Mouse (Mus musculus): ENCODE measurements at regions not wholly inside any gene's neighbourhood (a gene's known extent, or its start where the extent isn't known, plus 50 kb on each side); places are given as distances from the start of the nearest gene placed in this dataset.

DNA sequence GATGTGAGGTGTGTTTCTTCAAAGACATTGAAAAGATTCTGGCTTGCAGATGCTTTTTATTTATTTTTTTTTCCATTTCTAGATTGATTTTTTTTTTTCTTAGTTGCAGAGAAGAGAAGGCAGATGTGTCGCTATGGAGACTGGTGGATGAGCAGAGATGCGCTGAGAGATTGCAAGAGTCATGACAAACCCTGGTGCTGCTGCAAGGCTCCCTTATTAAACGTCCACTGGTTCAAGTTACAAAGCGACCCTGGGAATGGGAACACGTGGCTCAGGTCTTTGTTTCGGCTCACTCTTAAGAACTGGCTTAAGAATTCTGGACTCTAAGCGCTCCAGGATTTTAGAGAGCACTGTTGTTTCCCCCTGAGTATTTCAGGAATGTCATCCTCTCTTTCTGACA lies 403.1 kb downstream of the Med10 start:
- no peak overlapping the region for H3K4me3 ChIP-seq (ENCODE audit: insufficient read depth, low read length)
- no peaks in the 10 kb centered on the region; the same call in 1 of the 2 replicates for H3K4me1 ChIP-seq (ENCODE audit: control insufficient read depth, insufficient read depth, low read length)
- TF ChIP-seq CTCF (IDR thresholded peaks at IDR 0.05; ENCODE audit: extremely low read depth, insufficient read depth, low read length) (no peak), POLR2A (IDR thresholded peaks at IDR 0.05; ENCODE audit: extremely low read depth, insufficient read depth, low read length) (no peak)
- H3K27ac ChIP-seq (ENCODE audit: insufficient read depth, low read length), result no peak overlapping the region

DNA sequence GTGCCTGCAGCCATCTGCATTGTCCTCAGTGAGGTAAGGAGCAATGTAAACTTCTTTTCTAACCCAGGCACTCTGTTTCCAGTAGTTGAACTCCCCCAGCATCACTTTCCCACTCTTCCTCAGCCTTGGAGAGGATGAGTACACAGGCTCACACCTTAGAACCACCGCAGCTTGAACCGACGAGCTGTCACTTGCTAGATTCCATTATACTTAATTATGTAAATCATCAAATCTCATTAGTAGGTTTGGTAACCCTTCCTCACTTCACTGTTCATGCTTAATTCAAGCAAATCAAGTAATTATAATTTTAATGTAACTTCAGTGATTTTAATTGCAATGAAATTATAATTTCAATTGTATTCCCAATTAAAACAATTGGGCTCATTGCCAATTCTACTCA lies 408.0 kb downstream of the Med10 start:
- H3K4me1 ChIP-seq (ENCODE audit: control insufficient read depth, insufficient read depth, low read length), result no peaks in the 10 kb centered on the region; the same call in 1 of the 2 replicates
- no peak overlapping the region for H3K4me3 ChIP-seq (ENCODE audit: insufficient read depth, low read length)
- TF ChIP-seq CTCF (IDR thresholded peaks at IDR 0.05; ENCODE audit: extremely low read depth, insufficient read depth, low read length), result no peak
- TF ChIP-seq POLR2A (IDR thresholded peaks at IDR 0.05; ENCODE audit: extremely low read depth, insufficient read depth, low read length), result no peak
- H3K27ac ChIP-seq (ENCODE audit: insufficient read depth, low read length), result no peak overlapping the region

DNA sequence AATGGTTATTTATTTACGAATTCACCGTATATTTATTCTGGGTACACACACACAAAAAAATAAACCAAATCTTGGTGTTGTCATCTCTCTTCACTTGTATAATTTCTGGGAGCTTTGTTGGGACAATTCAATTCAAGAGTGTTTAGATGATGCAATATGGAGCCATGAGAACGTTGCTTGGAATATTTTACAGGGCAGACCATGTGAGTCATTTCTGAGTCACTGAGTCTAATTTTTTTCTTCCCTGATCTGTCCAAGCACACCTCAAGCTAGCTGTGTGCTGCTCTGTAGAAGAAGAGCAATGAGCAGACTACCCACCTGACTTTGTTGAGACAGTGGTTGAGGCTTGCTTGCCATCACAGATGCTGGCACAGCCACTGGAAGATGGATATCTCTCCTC lies 410.8 kb downstream of the Med10 start:
- Histone ChIP-seq H3K4me1 (ENCODE audit: control insufficient read depth, insufficient read depth, low read length) (no peaks in the 10 kb centered on the region), H3K4me3 (ENCODE audit: insufficient read depth, low read length) (no peak overlapping the region), H3K27ac (ENCODE audit: insufficient read depth, low read length) (no peak overlapping the region)
- TF ChIP-seq CTCF (IDR thresholded peaks at IDR 0.05; ENCODE audit: extremely low read depth, insufficient read depth, low read length) (no peak), POLR2A (IDR thresholded peaks at IDR 0.05; ENCODE audit: extremely low read depth, insufficient read depth, low read length) (no peak)

DNA sequence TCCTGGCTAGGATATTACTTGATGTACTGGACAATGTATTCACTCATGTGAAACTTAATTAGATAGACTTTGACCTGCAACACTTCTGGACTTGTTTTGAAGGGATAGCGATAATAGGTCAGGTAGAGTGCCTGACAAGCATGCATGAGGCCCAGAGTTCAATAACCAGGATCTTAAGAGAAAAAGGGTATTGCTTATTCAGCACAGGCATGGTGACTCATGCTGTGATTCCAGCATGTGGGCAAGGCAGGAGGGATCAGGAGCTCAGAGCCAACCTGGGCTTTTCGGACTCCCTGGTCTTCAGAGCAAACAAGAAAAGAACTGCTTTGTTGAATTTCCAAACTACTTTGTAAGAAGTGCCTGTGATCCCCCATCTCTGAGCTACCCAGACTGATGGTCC lies 411.4 kb downstream of the Med10 start:
- Histone ChIP-seq H3K4me1 (ENCODE audit: control insufficient read depth, insufficient read depth, low read length) (no peaks in the 10 kb centered on the region), H3K27ac (ENCODE audit: insufficient read depth, low read length) (no peak overlapping the region), H3K4me3 (ENCODE audit: insufficient read depth, low read length) (no peak overlapping the region)
- TF ChIP-seq POLR2A (IDR thresholded peaks at IDR 0.05; ENCODE audit: extremely low read depth, insufficient read depth, low read length), result no peak
- TF ChIP-seq CTCF (IDR thresholded peaks at IDR 0.05; ENCODE audit: extremely low read depth, insufficient read depth, low read length), result no peak

DNA sequence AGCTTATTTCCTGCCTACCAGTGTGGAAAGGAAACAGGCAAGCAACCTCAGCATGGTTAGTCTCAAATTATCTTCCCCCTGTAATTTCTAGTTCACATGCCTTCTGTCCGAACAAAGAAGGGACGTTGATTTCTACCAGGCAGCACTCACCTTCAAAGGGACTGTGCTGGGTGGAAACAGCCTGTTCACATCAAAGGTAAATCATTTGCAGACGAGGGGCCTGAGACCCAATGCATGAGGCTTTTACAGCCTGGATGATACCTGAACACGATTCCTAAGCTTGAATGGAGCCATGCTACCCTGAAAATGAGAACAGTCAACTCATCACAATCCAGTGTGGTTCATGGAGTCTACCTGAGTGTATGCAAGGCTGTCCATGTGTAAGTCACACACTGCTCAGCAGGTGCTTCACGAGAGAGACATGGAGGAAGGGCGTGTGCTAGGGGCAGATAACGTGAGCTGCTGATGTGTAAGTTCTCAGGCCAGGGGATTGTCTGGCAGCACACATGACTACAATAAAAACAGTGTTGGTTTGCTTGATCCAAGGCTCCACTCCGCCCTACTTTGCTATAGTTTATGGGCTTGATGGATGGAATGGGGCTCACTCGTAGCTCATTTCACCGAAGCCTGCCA lies 411.9 kb downstream of the Med10 start:
- Histone ChIP-seq H3K4me1 (ENCODE audit: control insufficient read depth, insufficient read depth, low read length) (no peaks in the 10 kb centered on the region), H3K4me3 (ENCODE audit: insufficient read depth, low read length) (no peak overlapping the region)
- TF ChIP-seq CTCF (IDR thresholded peaks at IDR 0.05; ENCODE audit: extremely low read depth, insufficient read depth, low read length) (no peak), POLR2A (IDR thresholded peaks at IDR 0.05; ENCODE audit: extremely low read depth, insufficient read depth, low read length) (no peak)

DNA sequence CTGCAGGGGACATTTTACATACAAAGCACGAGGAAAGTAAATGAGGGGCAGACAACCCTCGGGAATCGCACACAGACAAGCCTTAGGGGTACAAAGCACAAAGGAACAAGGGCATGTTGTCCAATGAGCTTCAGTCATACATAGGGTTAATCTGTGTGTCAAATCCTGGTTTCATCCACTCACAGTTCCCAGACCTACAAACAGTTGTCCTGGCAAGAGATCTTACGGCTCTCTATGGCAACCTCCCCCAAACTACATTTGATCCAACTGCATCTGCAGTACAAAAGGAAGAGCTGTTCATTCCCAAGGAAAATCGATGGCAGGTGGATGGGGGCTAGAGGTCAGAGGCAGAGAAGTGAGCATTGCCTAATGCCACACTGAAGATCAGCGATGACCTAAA lies 413.9 kb downstream of the Med10 start:
- Histone ChIP-seq H3K27ac (ENCODE audit: insufficient read depth, low read length) (no peak overlapping the region), H3K4me1 (ENCODE audit: control insufficient read depth, insufficient read depth, low read length) (no peaks in the 10 kb centered on the region), H3K4me3 (ENCODE audit: insufficient read depth, low read length) (no peak overlapping the region)
- TF ChIP-seq CTCF (IDR thresholded peaks at IDR 0.05; ENCODE audit: extremely low read depth, insufficient read depth, low read length) (no peak), POLR2A (IDR thresholded peaks at IDR 0.05; ENCODE audit: extremely low read depth, insufficient read depth, low read length) (no peak)

More for the DNA sequence above, 411.9 kb downstream of the Med10 start:
- H3K27ac ChIP-seq (ENCODE audit: insufficient read depth, low read length), result no peak overlapping the region

DNA sequence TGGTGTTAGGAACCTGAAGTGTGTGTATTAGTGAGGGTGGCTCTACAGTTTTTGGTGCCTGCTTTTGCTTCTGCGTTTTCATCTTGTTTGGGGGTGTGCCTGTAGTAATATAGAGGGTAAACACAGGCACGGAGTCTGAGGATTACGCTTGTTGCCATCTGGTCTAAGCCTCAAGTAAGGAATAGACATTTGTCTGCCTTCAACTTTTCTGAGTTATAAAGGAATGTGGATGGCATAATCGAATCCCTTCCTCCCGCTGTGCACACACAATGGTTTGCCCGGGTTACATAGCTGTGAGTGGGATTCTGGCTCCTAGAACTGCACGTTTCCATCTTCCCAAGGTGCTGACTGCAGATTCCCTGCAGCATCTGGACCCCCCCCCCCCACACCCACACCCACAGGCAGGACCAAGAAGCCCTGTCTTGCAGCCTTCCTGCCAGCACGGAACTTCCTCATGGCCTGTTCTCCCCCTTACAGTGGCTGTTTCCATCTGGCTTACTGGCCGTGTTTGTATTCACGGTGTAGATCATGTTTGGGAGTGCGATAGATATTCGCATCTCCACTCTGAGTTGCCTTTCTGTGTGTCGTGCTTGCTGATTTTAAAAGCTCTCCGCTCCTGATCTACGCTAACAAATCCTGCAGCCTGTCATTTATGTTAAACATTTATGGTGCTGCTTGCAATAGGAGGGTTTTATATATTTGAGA lies 415.4 kb downstream of the Med10 start:
- Histone ChIP-seq H3K27ac (ENCODE audit: insufficient read depth, low read length) (no peak overlapping the region), H3K4me1 (ENCODE audit: control insufficient read depth, insufficient read depth, low read length) (no peaks in the 10 kb centered on the region), H3K4me3 (ENCODE audit: insufficient read depth, low read length) (peak overlapping the region; percentile 22; the same call in 1 of the 2 replicates)
- no peak for TF ChIP-seq CTCF (IDR thresholded peaks at IDR 0.05; ENCODE audit: extremely low read depth, insufficient read depth, low read length)
- TF ChIP-seq POLR2A (IDR thresholded peaks at IDR 0.05; ENCODE audit: extremely low read depth, insufficient read depth, low read length), result no peak

DNA sequence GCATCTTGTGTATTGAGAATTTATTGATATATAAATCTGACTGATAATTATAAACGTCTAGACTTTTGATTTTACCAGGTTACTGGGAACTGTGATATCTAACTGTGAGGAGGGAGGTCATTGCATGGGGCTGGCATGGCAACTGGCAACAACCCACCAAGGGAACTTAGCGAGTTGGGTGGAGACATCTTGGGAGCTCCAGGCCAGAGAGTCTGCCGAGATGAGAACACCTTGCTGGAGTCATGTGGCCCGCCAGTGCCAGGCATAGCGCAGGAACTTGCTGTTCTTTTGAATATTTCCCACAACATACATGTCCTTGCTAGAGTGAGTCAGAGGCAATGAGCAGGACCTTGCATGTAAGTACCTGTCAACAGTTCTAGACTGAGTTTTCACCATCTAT lies 413.9 kb downstream of the Ice1 start:
- H3K4me1 ChIP-seq (ENCODE audit: control insufficient read depth, insufficient read depth, low read length), result no peaks in the 10 kb centered on the region
- no peak overlapping the region for H3K27ac ChIP-seq (ENCODE audit: insufficient read depth, low read length)
- no peak overlapping the region for H3K4me3 ChIP-seq (ENCODE audit: insufficient read depth, low read length)
- TF ChIP-seq POLR2A (IDR thresholded peaks at IDR 0.05; ENCODE audit: extremely low read depth, insufficient read depth, low read length) (no peak), CTCF (IDR thresholded peaks at IDR 0.05; ENCODE audit: extremely low read depth, insufficient read depth, low read length) (no peak)

DNA sequence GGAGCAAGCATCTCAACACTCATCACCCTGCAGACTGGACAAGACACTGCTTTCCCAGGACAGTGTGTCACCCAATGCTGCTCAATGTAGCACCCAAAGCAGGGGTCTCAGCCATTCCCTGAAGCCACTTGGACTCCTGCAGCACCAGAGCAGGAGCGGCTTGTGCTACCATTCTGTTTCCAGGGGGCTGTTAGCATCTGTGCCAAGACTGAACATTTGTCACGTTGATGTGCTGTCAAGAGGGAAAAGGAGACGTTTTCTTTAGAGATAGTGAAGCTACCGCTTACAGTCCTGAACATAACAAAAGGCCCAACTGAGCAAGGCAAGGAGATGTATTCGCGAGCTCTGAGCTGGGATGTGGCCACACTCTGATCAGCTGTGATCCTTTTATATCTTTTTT lies 410.3 kb downstream of the Ice1 start:
- no peak overlapping the region for H3K4me3 ChIP-seq (ENCODE audit: insufficient read depth, low read length)
- no peak overlapping the region for H3K27ac ChIP-seq (ENCODE audit: insufficient read depth, low read length)
- no peaks in the 10 kb centered on the region for H3K4me1 ChIP-seq (ENCODE audit: control insufficient read depth, insufficient read depth, low read length)
- TF ChIP-seq CTCF (IDR thresholded peaks at IDR 0.05; ENCODE audit: extremely low read depth, insufficient read depth, low read length) (no peak), POLR2A (IDR thresholded peaks at IDR 0.05; ENCODE audit: extremely low read depth, insufficient read depth, low read length) (no peak)

Measured in cortical plate, adult 2 months (tissue).